ENCODE assay signal across 10 mouse cellular contexts in genomic region chr7:120597203-120597743, GRCm38 (mm10). TPM values are rescaled to one million over a fixed set of nuclear protein-coding genes. Genes with fewer than 3 reads are reported as not detected.
DNase-seq lines count a peak whose midpoint lies in the region; ATAC-seq and TF ChIP-seq lines count a peak whose summit lies in the region.
"Had no signal": no experiment of that assay in that cellular context is flagged by ENCODE, and none has a peak within 500 bp of the region (broad histone marks: within the 10 kb centered on the region; RNA-seq: fewer than 3 reads in every experiment).

No protein-coding gene starts in this region.

- peak overlapping the region; percentile 40 for H3K4me3 ChIP-seq in heart, postnatal 0 days (ENCODE audit: low read depth, low read length)
- peak overlapping the region; percentile 43 for H3K4me3 ChIP-seq in embryonic facial prominence, embryonic 14.5 days (ENCODE audit: low read depth, low read length)
- H3K4me3 ChIP-seq in intestine, embryonic 15.5 days (replicated peaks): peak overlapping the region; percentile 43
- H3K4me3 ChIP-seq in midbrain, postnatal 0 days (ENCODE audit: low read depth, low read length): peak overlapping the region; percentile 41
- H3K4me3 ChIP-seq: heart, adult 2 months; myocyte had no signal

- no peak overlapping the region for H3K9ac ChIP-seq in heart, postnatal 0 days (replicated peaks; ENCODE audit: low read depth, low read length)
- H3K9ac ChIP-seq in embryonic facial prominence, embryonic 14.5 days (ENCODE audit: low read depth, low read length): peak overlapping the region; percentile 63
- peak overlapping the region; percentile 34; the same call in 1 of the 2 replicates for H3K9ac ChIP-seq in intestine, embryonic 15.5 days
- peak overlapping the region; percentile 62 for H3K9ac ChIP-seq in midbrain, postnatal 0 days (replicated peaks; ENCODE audit: low read length, poor library complexity, severe bottlenecking)

- peaks cover 13% of the 10 kb centered on the region; the same call in 1 of the 2 replicates for H3K27me3 ChIP-seq in heart, postnatal 0 days (ENCODE audit: control insufficient read depth, insufficient read depth, low read length)
- peaks cover 9% of the 10 kb centered on the region; the same call in 1 of the 2 replicates for H3K27me3 ChIP-seq in embryonic facial prominence, embryonic 14.5 days (replicated peaks; ENCODE audit: control insufficient read depth, insufficient read depth, low read length)
- no peaks in the 10 kb centered on the region for H3K27me3 ChIP-seq in intestine, embryonic 15.5 days (replicated peaks)
- no peaks in the 10 kb centered on the region for H3K27me3 ChIP-seq in midbrain, postnatal 0 days (ENCODE audit: insufficient read depth, low read length)

- ATAC-seq in heart, postnatal 0 days (ENCODE audit: insufficient read depth, low read depth): no peak
- ATAC-seq in embryonic facial prominence, embryonic 14.5 days (ENCODE audit: low read depth): no peak
- ATAC-seq in intestine, embryonic 15.5 days: no peak
- peak; percentile 59; the same call in 1 of the 2 replicates for ATAC-seq in midbrain, postnatal 0 days (ENCODE audit: low FRiP score)

- no peak overlapping the region for H3K27ac ChIP-seq in heart, postnatal 0 days (ENCODE audit: low read depth)
- H3K27ac ChIP-seq in embryonic facial prominence, embryonic 14.5 days (replicated peaks; ENCODE audit: low read depth, low read length): no peak overlapping the region
- H3K27ac ChIP-seq in intestine, embryonic 15.5 days: no peak overlapping the region
- H3K27ac ChIP-seq in midbrain, postnatal 0 days (ENCODE audit: low read depth, low read length): peak overlapping the region; percentile 67
- H3K27ac ChIP-seq: heart, adult 2 months had no signal

- no peak for DNase-seq in heart, postnatal 0 days (ENCODE audit: low spot score)
- no peak for DNase-seq in heart, postnatal 36 days
- peak; percentile 6 for DNase-seq in embryonic facial prominence, embryonic 14.5 days (ENCODE audit: low spot score)
- peak; percentile 48 for DNase-seq in midbrain, postnatal 0 days (ENCODE audit: low spot score)
- DNase-seq in ovary, postnatal 10 days (ENCODE audit: low spot score): no peak
- no peak for DNase-seq in frontal cortex, postnatal 25 days (ENCODE audit: low spot score in 2 of 2)
- DNase-seq in ovary, postnatal 14 days (ENCODE audit: low spot score): no peak

- TF ChIP-seq CTCF in heart, postnatal 0 days (IDR thresholded peaks at IDR 0.05; ENCODE audit: low read depth): no peak
- TF ChIP-seq CTCF in midbrain, postnatal 0 days (IDR thresholded peaks at IDR 0.05): no peak

- intact Hi-C loops in heart, postnatal 36 days (cut with DNase I): no loop called here

- H3K9me3 ChIP-seq in heart, postnatal 0 days (replicated peaks; ENCODE audit: control insufficient read depth, low read length): no peaks in the 10 kb centered on the region
- H3K9me3 ChIP-seq in embryonic facial prominence, embryonic 14.5 days (ENCODE audit: control insufficient read depth, low read length): no peaks in the 10 kb centered on the region
- H3K9me3 ChIP-seq in intestine, embryonic 15.5 days: no peaks in the 10 kb centered on the region
- H3K9me3 ChIP-seq in midbrain, postnatal 0 days (ENCODE audit: low read length): no peaks in the 10 kb centered on the region

- H3K36me3 ChIP-seq in heart, postnatal 0 days (replicated peaks; ENCODE audit: control insufficient read depth, insufficient read depth, low read length): no peaks in the 10 kb centered on the region
- no peaks in the 10 kb centered on the region for H3K36me3 ChIP-seq in embryonic facial prominence, embryonic 14.5 days (ENCODE audit: control insufficient read depth, insufficient read depth, low read length)
- no peaks in the 10 kb centered on the region for H3K36me3 ChIP-seq in intestine, embryonic 15.5 days
- H3K36me3 ChIP-seq in midbrain, postnatal 0 days (ENCODE audit: insufficient read depth, low read length): no peaks in the 10 kb centered on the region

- no peak for TF ChIP-seq EP300 in heart, postnatal 0 days (IDR thresholded peaks at IDR 0.05; ENCODE audit: low read depth)

- H3K4me1 ChIP-seq in heart, postnatal 0 days (ENCODE audit: control insufficient read depth, insufficient read depth): no peaks in the 10 kb centered on the region
- H3K4me1 ChIP-seq in embryonic facial prominence, embryonic 14.5 days (ENCODE audit: control insufficient read depth, insufficient read depth, low read length): no peaks in the 10 kb centered on the region
- H3K4me1 ChIP-seq in intestine, embryonic 15.5 days (replicated peaks): no peaks in the 10 kb centered on the region
- H3K4me1 ChIP-seq in midbrain, postnatal 0 days (ENCODE audit: insufficient read depth, low read length): no peaks in the 10 kb centered on the region

- WGBS in heart, postnatal 0 days: 92% methylated on average over 4 of the region's 4 CpGs
- 86% methylated on average over 4 of the region's 4 CpGs for WGBS in embryonic facial prominence, embryonic 14.5 days
- 85% methylated on average over 4 of the region's 4 CpGs for WGBS in intestine, embryonic 15.5 days
- 75% methylated on average over 4 of the region's 4 CpGs for WGBS in midbrain, postnatal 0 days

- H3K4me2 ChIP-seq in heart, postnatal 0 days (ENCODE audit: low read depth, low read length): peak overlapping the region; percentile 56
- peak overlapping the region; percentile 71 for H3K4me2 ChIP-seq in embryonic facial prominence, embryonic 14.5 days (ENCODE audit: low read depth, low read length)
- peak overlapping the region; percentile 82 for H3K4me2 ChIP-seq in intestine, embryonic 15.5 days (replicated peaks)
- H3K4me2 ChIP-seq in midbrain, postnatal 0 days (ENCODE audit: low read depth, low read length, poor library complexity, severe bottlenecking): peak overlapping the region; percentile 61

RNA-seq across cellular contexts. Expression of gene Uqcrc2, which starts 37.7 kb away (rescaled TPM):
- 734 and 751 TPM in 2 replicates for total RNA-seq in heart, postnatal 0 days (2014; rRNA removed; ENCODE audit: low replicate concordance)
- 791 and 812 TPM in 2 replicates for polyA plus RNA-seq in heart, postnatal 0 days (2015; fragmentation: Nextera tagmentation; extraction: Ambion mirVana)
- 1,000 to 10,000 TPM; 1,148 to 1,194 TPM for total RNA-seq in heart, postnatal 36 days (2021)
- polyA plus RNA-seq in embryonic facial prominence, embryonic 14.5 days (2014; fragmentation: Nextera tagmentation; extraction: Ambion mirVana): 219 and 221 TPM in 2 replicates
- 295 and 299 TPM in 2 replicates for polyA plus RNA-seq in intestine, embryonic 15.5 days (2015; fragmentation: Nextera tagmentation; extraction: Ambion mirVana)
- total RNA-seq in midbrain, postnatal 0 days (2014; rRNA removed): 166 and 169 TPM in 2 replicates
- 238 and 250 TPM in 2 replicates for polyA plus RNA-seq in midbrain, postnatal 0 days (2015; fragmentation: Nextera tagmentation; extraction: Ambion mirVana)

Comparison
In these comparisons a context has a peak if more than half of its experiments do, and no peak if none do; other contexts are left out.
1. DNase-seq: peak in embryonic facial prominence, embryonic 14.5 days (single experiment) and midbrain, postnatal 0 days (single experiment); none in heart, postnatal 0 days (single experiment), heart, postnatal 36 days (0 of 2), ovary, postnatal 10 days (single experiment), frontal cortex, postnatal 25 days (0 of 2) and ovary, postnatal 14 days (single experiment).
2. Peak in every context shown above with its lines, with median percentiles within 50 percentile points of each other: H3K4me2 ChIP-seq and H3K4me3 ChIP-seq.